Mouse (Mus musculus) embryonic facial prominence, embryonic 14.5 days (tissue): Measurements from ENCODE around the gene Ccdc114. TPM values are rescaled to one million over a fixed set of nuclear protein-coding genes. Genes with fewer than 3 reads are reported as not detected.
"Not testable (repeated sequence)": the region's sequence is repeated elsewhere in the genome, so short reads cannot be mapped to it uniquely, and the experiment has no call there.

Source experiments
- ATAC-seq: fragments of 200-750 bp; cut with Nextera tagmentation; 2 replicates; pipeline ENCODE4 v1.8.0; 2017; ENCODE audit warnings: low read depth, moderate number of reproducible peaks, moderate TSS enrichment
- DNase-seq: peaks from one replicate; pipeline ENCODE4 v3.0.0-alpha.2; 2015; ENCODE audit warnings: low spot score
- H3K27ac ChIP-seq: fragments of 300-500 bp; sonication (generic); replicated peaks from 2 replicates; pipeline ENCODE4 v1.5.1; 2014; ENCODE audit warnings: low read depth, mild to moderate bottlenecking, low read length, moderate library complexity
- H3K27me3 ChIP-seq: fragments of 300-500 bp; sonication (generic); replicated peaks from 2 replicates; pipeline ENCODE4 v1.6.1; 2014; ENCODE audit warnings: low read length; ENCODE audit not compliant: control insufficient read depth, insufficient read depth
- H3K36me3 ChIP-seq: fragments of 300-500 bp; sonication (generic); 2 replicates; pipeline ENCODE4 v1.6.1; 2014; ENCODE audit warnings: low read length, mixed read lengths; ENCODE audit not compliant: control insufficient read depth, insufficient read depth
- H3K4me1 ChIP-seq: fragments of 300-500 bp; sonication (generic); 2 replicates; pipeline ENCODE4 v1.6.1; 2014; ENCODE audit warnings: antibody characterized with exemption, low read length; ENCODE audit not compliant: control insufficient read depth, insufficient read depth
- H3K4me2 ChIP-seq: fragments of 300-500 bp; sonication (generic); 2 replicates; pipeline ENCODE4 v1.6.1; 2014; ENCODE audit warnings: low read depth, mild to moderate bottlenecking, low read length, moderate library complexity, mixed read lengths
- H3K4me3 ChIP-seq: fragments of 300-500 bp; sonication (generic); 2 replicates; pipeline ENCODE4 v1.5.1; 2014; ENCODE audit warnings: low read depth, mild to moderate bottlenecking, low read length
- H3K9ac ChIP-seq: fragments of 300-500 bp; sonication (generic); 2 replicates; pipeline ENCODE4 v1.6.1; 2014; ENCODE audit warnings: low read depth, mild to moderate bottlenecking, low read length, moderate library complexity, mixed read lengths
- H3K9me3 ChIP-seq: fragments of 300-500 bp; sonication (generic); 2 replicates; pipeline ENCODE4 v1.6.1; 2016; ENCODE audit warnings: low read length; ENCODE audit not compliant: control insufficient read depth
- WGBS: fragments of 180-500 bp; shearing (Covaris S2); extraction: QIAGEN DNeasy Blood & Tissue Kit; methylation state at CpG from one replicate; pipeline ENCODE4 v1.1.7; 2014; 5-methylcytosine and 5-hydroxymethylcytosine counted together
- polyA plus RNA-seq: library from polyadenylated mRNA; unstranded; fragments of >200 nt; fragmentation: Nextera tagmentation; extraction: Ambion mirVana; gene quantifications from 2 replicates; pipeline ENCODE4 v1.2.1, GENCODE M21; 2014

The Ccdc114 gene
- polyA plus RNA-seq, result 3.7 and 5.0 TPM in 2 replicates

- Histone ChIP-seq H3K27me3 (no peaks in the 10 kb centered on the region), H3K36me3 (0 out of 2 replicates have a peak, but pooled peaks cover 7% of the 10 kb centered on the region), H3K4me1 (peaks cover 25% of the 10 kb centered on the region), H3K4me2 (peak within 1 kb of the TSS; percentile 65), H3K9ac (peak within 1 kb of the TSS; percentile 58), H3K4me3 (peak within 1 kb of the TSS; percentile 42), H3K9me3 (peaks cover 9% of the 10 kb centered on the region; the same call in 1 of the 2 replicates), H3K27ac (peak within 1 kb of the TSS; percentile 95)
- ATAC-seq, result peak; percentile 32
- peak; percentile 72 for DNase-seq
- WGBS, result 8% methylated on average over 24 of the region's 24 CpGs
Measured at GRCm38 (mm10) chr7:45923762-45924428, at the start of gene Ccdc114. TSS of gene Ccdc114 (plus strand) at chr7:45924072.

GRCm38 (mm10) chr7:45876895-45877294 lies 47.0 kb upstream of the Ccdc114 start:
- no peak overlapping the region for H3K4me2 ChIP-seq
- H3K4me3 ChIP-seq, result no peak overlapping the region
- 96% methylated on average over 7 of the region's 7 CpGs for WGBS
- no peak overlapping the region for H3K27ac ChIP-seq
- H3K9me3 ChIP-seq, result no peaks in the 10 kb centered on the region
- peaks cover 79% of the 10 kb centered on the region for H3K36me3 ChIP-seq
- H3K27me3 ChIP-seq, result no peaks in the 10 kb centered on the region; the same call in 1 of the 2 replicates
- H3K4me1 ChIP-seq, result peaks cover 11% of the 10 kb centered on the region
- ATAC-seq, result no peak
- no peak for DNase-seq
- no peak overlapping the region for H3K9ac ChIP-seq

- H3K4me2 ChIP-seq, H3K9ac ChIP-seq, DNase-seq, H3K27me3 ChIP-seq, H3K4me3 ChIP-seq, H3K9me3 ChIP-seq, H3K27ac ChIP-seq, ATAC-seq: not testable (repeated sequence)
- peaks cover 11% of the 10 kb centered on the region for H3K4me1 ChIP-seq
- WGBS, result 93% methylated on average over 1 of the region's 1 CpGs
- H3K36me3 ChIP-seq, result peaks cover 93% of the 10 kb centered on the region
Measured at GRCm38 (mm10) chr7:45878278-45878677, 45.6 kb upstream of the Ccdc114 start, which contains the start of gene Grin2d. TSS of gene Grin2d (minus strand) at chr7:45878378.

GRCm38 (mm10) chr7:45880531-45880930 lies 43.3 kb upstream of the Ccdc114 start:
- Histone ChIP-seq H3K4me2 (no peak overlapping the region), H3K4me1 (no peaks in the 10 kb centered on the region), H3K9me3 (no peaks in the 10 kb centered on the region), H3K36me3 (peaks cover 99% of the 10 kb centered on the region), H3K27me3 (no peaks in the 10 kb centered on the region), H3K9ac (no peak overlapping the region), H3K4me3 (no peak overlapping the region), H3K27ac (no peak overlapping the region)
- no peak for ATAC-seq
- no peak for DNase-seq
- WGBS, result 96% methylated on average over 4 of the region's 4 CpGs

GRCm38 (mm10) chr7:45881011-45881410 lies 42.9 kb upstream of the Ccdc114 start:
- ATAC-seq, result no peak
- DNase-seq, result no peak
- no peaks in the 10 kb centered on the region for H3K27me3 ChIP-seq
- no peaks in the 10 kb centered on the region for H3K9me3 ChIP-seq
- H3K4me3 ChIP-seq, result no peak overlapping the region
- peaks cover 97% of the 10 kb centered on the region for H3K36me3 ChIP-seq
- H3K9ac ChIP-seq, result no peak overlapping the region
- no peak overlapping the region for H3K4me2 ChIP-seq
- H3K4me1 ChIP-seq, result no peaks in the 10 kb centered on the region
- H3K27ac ChIP-seq, result no peak overlapping the region
- 91% methylated on average over 2 of the region's 2 CpGs for WGBS

GRCm38 (mm10) chr7:45887246-45887645 lies 36.6 kb upstream of the Ccdc114 start:
- H3K9me3 ChIP-seq, result no peaks in the 10 kb centered on the region
- no peak overlapping the region for H3K4me3 ChIP-seq
- no peak for ATAC-seq
- H3K27me3 ChIP-seq, result no peaks in the 10 kb centered on the region
- no peak overlapping the region for H3K4me2 ChIP-seq
- H3K4me1 ChIP-seq, result no peaks in the 10 kb centered on the region
- 48% methylated on average over 3 of the region's 3 CpGs for WGBS
- H3K9ac ChIP-seq, result peak overlapping the region; percentile 30; the same call in 1 of the 2 replicates
- no peak for DNase-seq
- H3K27ac ChIP-seq, result 0 out of 2 replicates have a peak overlapping the region, but pooled peaks have one; percentile 39
- H3K36me3 ChIP-seq, result peaks cover 36% of the 10 kb centered on the region

- Histone ChIP-seq H3K4me1 (no peaks in the 10 kb centered on the region), H3K4me3 (no peak overlapping the region), H3K4me2 (no peak overlapping the region), H3K36me3 (no peaks in the 10 kb centered on the region), H3K27ac (no peak overlapping the region), H3K9me3 (no peaks in the 10 kb centered on the region), H3K9ac (no peak overlapping the region), H3K27me3 (no peaks in the 10 kb centered on the region)
- DNase-seq (no peak), ATAC-seq (no peak)
- 85% methylated on average over 2 of the region's 2 CpGs for WGBS
Measured at GRCm38 (mm10) chr7:45892651-45893050, 31.2 kb upstream of the Ccdc114 start.

GRCm38 (mm10) chr7:45895931-45896516 lies 27.8 kb upstream of the Ccdc114 start:
- WGBS, result 74% methylated on average over 6 of the region's 6 CpGs
- no peaks in the 10 kb centered on the region for H3K36me3 ChIP-seq
- H3K4me1 ChIP-seq, result no peaks in the 10 kb centered on the region; the same call in 1 of the 2 replicates
- no peaks in the 10 kb centered on the region for H3K27me3 ChIP-seq
- DNase-seq, result no peak
- peak overlapping the region; percentile 50; the same call in 1 of the 2 replicates for H3K27ac ChIP-seq
- peak overlapping the region; percentile 51 for H3K4me3 ChIP-seq
- H3K9ac ChIP-seq, result no peak overlapping the region
- peak overlapping the region; percentile 92 for H3K4me2 ChIP-seq
- ATAC-seq, result no peak
- no peaks in the 10 kb centered on the region for H3K9me3 ChIP-seq
